Mouse (Mus musculus) urinary bladder, adult 18-20 months (tissue): ENCODE measurements around the gene Tap1.

Experiments
- DNase-seq, 2 experiments: peaks; one replicate each; pipeline ENCODE4 v3.0.0; 2022; ENCODE audit warnings: low spot score in 2 of 2, mixed read lengths in 2 of 2

Tap1 gene

GRCm38 (mm10) chr17:34179913-34180859 is 7.2 kb upstream of the Tap1 start:
- DNase-seq = no peak

- no peak for DNase-seq
These were observed 3.7 kb upstream of the Tap1 start for GRCm38 (mm10) chr17:34183564-34184219.

- DNase-seq = no peak
These were observed 1.8 kb upstream of the Tap1 start for GRCm38 (mm10) chr17:34185526-34185925.

- DNase-seq = no peak
These were observed 480 bp upstream of the Tap1 start for GRCm38 (mm10) chr17:34186885-34187260.

- peak; percentile 31 to 64 for DNase-seq
These were observed 657 bp downstream of the Tap1 start for GRCm38 (mm10) chr17:34188010-34188409.

GRCm38 (mm10) chr17:34188986-34189385 is 1.6 kb downstream of the Tap1 start:
- no peak for DNase-seq

GRCm38 (mm10) chr17:34192852-34193251 is 5.5 kb downstream of the Tap1 start:
- DNase-seq = peak in 1 of 2 experiments; percentile 24

GRCm38 (mm10) chr17:34193468-34193867 is 6.1 kb downstream of the Tap1 start:
- no peak for DNase-seq

GRCm38 (mm10) chr17:34194723-34195122 is 7.4 kb downstream of the Tap1 start:
- no peak for DNase-seq

- no peak for DNase-seq
These were observed 9.1 kb downstream of the Tap1 start for GRCm38 (mm10) chr17:34196491-34196890.

GRCm38 (mm10) chr17:34196941-34197894 is 9.9 kb downstream of the Tap1 start, which contains the start of gene Psmb8:
Gene Psmb8 (plus strand): TSS chr17:34197721.
- peak; percentile 91 to 92 for DNase-seq

GRCm38 (mm10) chr17:34197904-34198520 is 10.7 kb downstream of the Tap1 start:
- peak; percentile 39 to 46 for DNase-seq

- DNase-seq = no peak
These were observed 11.2 kb downstream of the Tap1 start for GRCm38 (mm10) chr17:34198521-34198912.

- DNase-seq = no peak
These were observed 11.8 kb downstream of the Tap1 start for GRCm38 (mm10) chr17:34199050-34199619.

- DNase-seq = no peak
These were observed 12.7 kb downstream of the Tap1 start for GRCm38 (mm10) chr17:34200047-34200446.

GRCm38 (mm10) chr17:34200772-34201505 is 13.6 kb downstream of the Tap1 start:
- no peak for DNase-seq

- DNase-seq = no peak
These were observed 14.2 kb downstream of the Tap1 start for GRCm38 (mm10) chr17:34201506-34202055.

- no peak for DNase-seq
These were observed 15.5 kb downstream of the Tap1 start for GRCm38 (mm10) chr17:34202760-34203442.

GRCm38 (mm10) chr17:34203444-34203843 is 16.1 kb downstream of the Tap1 start, which contains the start of gene Tap2:
Gene Tap2 (plus strand): TSS chr17:34203527.
- no peak for DNase-seq
